Mouse (Mus musculus): ENCODE results near the gene Prps1.
"Not testable (repeated sequence)": the region's sequence is repeated elsewhere in the genome, so short reads cannot be mapped to it uniquely, and the experiment has no call there.

The Prps1 gene

GRCm38 (mm10) chrX:140501401-140502301 is 45.2 kb downstream of the Prps1 start:
- no peak for DNase-seq (ENCODE audit: low spot score)

DNA sequence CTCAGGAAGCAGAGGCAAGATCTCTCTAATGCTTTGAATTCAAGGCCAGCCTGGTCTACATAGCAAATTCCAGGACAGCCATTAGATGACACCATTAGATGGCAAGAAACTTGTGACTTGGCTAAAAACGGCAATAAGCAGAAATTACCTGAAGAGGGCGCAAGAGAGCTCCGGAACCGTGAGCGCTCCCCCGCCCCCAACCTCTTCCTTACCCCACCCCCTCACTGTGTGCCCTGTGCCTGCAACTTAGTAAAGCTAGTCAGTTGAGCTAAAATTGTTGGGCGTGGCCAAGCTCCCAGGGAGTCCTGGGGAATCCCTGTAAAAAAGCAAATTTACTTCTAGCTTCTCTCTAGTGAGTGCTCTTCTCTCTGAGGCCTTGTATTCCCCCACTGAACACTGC is 47.5 kb downstream of the Prps1 start:
- peak; percentile 62 for DNase-seq (ENCODE audit: low spot score)

DNA sequence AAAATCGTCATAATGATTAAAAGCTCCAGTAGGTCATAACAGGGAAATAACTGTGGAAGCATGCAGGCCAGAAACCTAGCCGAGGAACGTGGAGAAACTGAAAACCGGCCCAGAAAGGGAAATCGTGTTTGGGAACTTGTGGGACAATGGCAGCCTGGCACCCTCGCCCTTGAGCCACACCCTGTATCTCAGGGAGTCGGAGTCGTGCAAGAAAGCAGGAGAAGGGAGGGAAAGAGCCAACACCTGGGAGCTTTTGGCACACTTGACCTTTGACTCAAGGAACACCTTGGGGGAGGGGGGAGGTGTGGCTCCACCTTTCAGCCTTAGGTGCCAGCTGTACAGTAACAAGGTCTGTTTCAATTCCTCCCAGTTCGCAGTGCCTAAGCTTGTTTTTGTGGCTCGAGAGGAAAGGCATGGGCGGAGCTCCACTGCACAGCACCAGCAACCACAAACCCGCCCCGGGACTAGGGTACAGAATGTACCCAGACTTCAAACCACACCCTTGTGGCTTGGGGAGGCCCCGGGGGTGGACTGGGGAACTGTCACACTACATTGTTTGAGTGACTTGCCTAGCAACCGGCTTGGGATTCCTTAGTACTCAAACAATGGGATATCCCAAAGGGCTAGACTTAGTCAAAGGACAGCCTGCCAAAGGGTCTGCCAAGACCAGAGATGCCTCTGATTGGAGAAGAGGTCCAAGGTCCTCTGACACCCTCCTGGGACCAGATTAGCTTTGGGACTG is 49.3 kb downstream of the Prps1 start:
- no peak for DNase-seq (ENCODE audit: low spot score)

DNA sequence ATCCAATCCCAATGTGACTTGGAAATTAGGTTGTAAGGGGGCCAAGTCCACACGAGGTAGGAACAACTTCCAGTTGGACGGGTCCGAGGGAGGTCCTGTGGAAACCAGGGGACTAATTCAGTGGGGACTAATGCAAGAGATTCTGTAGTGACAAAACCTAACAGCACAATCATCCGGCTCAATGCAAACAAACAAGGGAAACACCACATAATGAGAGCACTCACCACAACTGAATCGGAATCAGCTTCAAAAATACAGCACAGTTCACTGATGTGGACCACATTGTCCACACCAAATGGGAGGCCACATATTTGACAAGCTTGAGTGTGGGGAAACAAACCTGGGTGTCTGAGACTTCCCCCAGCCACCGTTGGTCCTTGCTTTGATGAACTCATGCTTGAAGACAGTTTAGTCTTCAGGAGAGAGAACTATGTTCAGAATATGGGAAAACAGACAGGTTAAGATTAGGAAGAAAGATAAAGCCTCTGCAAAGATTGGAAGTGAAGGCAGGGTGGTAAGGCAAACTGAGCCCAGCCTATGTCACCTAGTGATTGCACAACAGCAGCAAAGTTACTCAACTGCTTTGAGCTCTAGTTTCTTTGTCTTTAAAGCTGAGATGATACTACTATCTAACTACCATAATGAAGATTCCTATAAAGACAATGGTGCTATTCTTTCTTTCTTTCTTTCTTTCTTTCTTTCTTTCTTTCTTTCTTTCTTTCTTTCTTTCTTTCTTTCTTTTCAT is 50.2 kb downstream of the Prps1 start:
- DNase-seq (ENCODE audit: low spot score), result no peak

DNA sequence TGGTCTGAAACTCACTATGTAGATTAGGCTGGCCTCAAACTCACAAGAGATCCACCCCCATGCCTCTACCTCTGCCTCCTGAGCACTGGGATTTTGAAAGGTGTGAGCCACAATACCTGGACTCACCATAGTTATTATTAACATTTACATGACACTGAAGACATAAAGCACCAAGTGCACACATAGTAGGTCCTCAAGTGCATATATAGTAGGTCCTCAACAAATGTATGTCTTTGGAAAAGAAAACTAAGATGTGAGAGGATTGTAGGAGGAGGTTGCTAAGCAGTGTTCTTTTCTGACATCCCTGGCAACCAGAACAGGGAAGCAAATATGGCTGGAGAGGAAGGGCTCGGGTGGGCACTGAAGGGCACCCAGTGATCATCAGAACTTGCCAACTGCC is 51.0 kb downstream of the Prps1 start:
- DNase-seq (ENCODE audit: low spot score), result no peak

DNA sequence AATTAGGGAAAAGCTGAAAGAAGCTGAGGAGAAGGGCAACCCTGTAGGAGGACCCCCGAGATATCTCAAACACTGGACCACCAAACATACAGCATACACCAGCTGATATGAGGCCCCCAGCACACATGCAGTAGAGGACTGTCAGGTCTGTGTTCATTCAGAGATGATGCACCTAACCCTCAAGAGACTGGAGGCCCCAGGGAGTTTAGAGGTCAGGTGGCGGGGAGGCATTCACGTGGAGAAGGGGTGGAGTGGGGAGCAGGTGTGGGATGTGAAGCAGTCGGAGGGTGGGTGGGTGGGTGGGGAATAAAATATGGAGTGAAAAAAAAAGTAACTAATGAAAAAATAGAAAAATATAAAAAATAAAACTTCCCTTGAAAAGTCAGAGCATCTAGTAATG is 52.4 kb downstream of the Prps1 start:
- not testable (repeated sequence) for DNase-seq (ENCODE audit: low spot score)

DNA sequence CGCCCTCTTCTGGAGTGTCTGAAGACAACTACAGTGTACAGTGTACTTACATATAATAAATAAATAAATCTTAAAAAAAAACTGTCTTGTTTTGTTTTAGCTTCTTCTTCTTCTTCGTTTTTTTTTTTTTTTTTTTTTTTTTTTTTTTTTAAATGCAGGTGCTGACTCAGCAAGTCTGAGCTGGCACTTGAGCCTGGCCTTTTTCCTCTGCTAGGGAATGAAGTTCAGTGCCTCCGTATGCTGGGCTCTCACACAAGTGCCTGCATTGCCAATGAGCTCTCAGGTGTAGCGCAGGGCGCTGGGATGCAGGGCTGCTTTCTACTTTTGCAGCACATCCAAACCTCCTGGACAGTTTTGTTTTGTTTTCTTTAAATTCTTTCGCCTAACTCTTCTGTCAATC is 53.4 kb downstream of the Prps1 start:
- DNase-seq (ENCODE audit: low spot score), result no peak

GRCm38 (mm10) chrX:140510696-140511429 is 54.5 kb downstream of the Prps1 start:
- DNase-seq (ENCODE audit: low spot score), result no peak

DNA sequence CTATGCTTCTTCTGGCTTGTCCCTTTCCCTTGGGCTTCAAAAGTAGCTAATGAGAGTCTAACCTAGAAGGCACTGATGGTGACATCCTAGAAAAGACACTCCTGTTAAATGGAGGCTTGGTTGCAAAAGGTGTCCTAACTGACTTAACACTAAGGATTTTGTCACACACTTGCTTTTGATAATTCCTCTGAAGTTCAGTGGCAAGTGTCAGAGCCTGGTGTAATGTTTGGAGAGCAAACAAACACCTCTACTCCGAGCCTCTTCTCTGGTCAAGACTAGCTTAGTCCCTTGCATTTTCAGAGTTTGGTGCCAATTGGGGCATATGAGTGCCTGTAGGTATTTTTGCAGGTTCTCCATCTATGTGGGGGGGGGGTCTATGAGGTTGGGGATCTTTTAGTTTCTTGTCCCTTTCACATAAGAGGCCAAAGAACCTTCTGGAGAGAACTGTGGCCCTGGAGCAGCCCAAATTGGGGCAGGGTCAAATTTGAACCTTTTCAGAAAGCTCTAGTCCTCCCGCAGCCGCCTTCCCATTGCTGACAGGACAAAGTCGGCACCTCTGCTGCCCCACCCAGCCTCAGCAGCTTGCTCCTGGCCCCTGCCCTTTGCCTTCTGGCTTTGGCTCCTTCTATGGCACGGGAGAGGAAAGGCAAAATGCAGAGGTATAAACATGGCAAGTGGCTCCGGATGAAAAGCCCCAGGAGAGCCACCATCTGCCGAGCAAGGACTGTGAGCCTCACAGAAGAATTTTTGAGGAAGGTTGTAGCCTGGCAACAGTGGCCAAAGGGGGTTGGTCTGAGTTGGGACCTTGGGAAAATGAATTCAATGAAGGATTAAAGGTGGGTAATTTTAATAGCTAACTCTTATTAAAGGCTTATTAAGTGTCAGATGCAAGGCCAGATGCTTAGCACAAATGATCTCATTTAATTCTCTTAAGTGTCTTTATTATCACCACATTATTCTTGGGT is 55.6 kb downstream of the Prps1 start:
- DNase-seq (ENCODE audit: low spot score), result no peak

DNA sequence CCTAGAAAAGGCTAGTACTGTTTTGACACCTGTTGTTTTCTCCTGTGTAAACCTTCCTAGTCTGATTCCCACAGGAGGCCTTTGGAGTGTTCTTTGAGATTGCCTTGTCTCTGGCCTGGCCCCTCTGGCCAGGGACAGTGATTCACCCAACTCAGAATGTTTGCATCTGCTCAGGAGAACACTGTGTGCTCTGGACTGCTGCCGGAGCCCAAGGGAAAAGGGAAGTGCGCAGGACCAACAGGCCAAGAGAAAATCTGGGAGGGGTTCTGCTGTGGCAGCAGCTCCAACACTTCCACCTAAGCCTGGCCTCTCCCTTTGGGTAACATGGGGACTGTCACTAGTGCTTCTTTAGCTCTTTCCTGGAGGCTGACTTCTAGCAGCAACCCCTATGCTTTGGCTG is 57.0 kb downstream of the Prps1 start:
- DNase-seq (ENCODE audit: low spot score), result no peak

DNA sequence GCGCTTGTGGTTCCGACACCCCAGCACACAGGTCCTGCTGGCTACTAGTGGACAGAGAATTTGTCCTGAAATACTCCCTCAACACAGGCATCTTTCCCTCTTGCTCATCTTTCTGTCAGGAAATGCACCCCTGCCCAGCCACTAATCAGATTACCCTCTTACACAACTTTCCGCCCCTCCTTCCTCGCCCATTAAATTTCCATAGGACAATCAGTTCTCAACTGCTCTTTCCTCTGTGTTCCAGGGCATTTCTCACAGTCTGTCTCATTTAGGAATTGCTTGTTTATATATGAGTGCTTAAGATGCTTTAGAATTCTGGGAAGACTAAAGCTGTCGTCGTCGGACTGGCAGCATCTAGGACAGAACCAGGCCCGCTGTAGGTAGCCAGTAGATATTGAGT is 61.9 kb downstream of the Prps1 start:
- no peak for DNase-seq (ENCODE audit: low spot score)

- peak; percentile 92 for DNase-seq (ENCODE audit: low spot score)
Measured at GRCm38 (mm10) chrX:140520146-140521102, 64.0 kb downstream of the Prps1 start.

GRCm38 (mm10) chrX:140522071-140522765 is 65.8 kb downstream of the Prps1 start:
- DNase-seq (ENCODE audit: low spot score), result no peak

GRCm38 (mm10) chrX:140524231-140524630 is 67.8 kb downstream of the Prps1 start:
- DNase-seq (ENCODE audit: low spot score), result no peak

Data from yolk sac, embryonic 10.5 days (tissue).